Mouse (Mus musculus) ovary, adult 18-20 months (tissue): Measurements from ENCODE around the gene Nod1.

Experiments
- DNase-seq: peaks from one replicate; pipeline ENCODE4 v3.0.0; 2022; ENCODE audit warnings: low spot score, mixed read lengths

Gene Nod1

GRCm38 (mm10) chr6:54883424-54883823 lies 89.0 kb downstream of the Nod1 start:
- no peak for DNase-seq

- no peak for DNase-seq
These were observed 92.3 kb downstream of the Nod1 start for GRCm38 (mm10) chr6:54880086-54880485.

- no peak for DNase-seq
These were observed 93.9 kb downstream of the Nod1 start for GRCm38 (mm10) chr6:54878546-54878945.

- no peak for DNase-seq
These were observed 94.8 kb downstream of the Nod1 start for GRCm38 (mm10) chr6:54877651-54878050.

- DNase-seq, result no peak
These were observed 95.6 kb downstream of the Nod1 start for GRCm38 (mm10) chr6:54876782-54877181.
